Mouse (Mus musculus) testis, adult 2 months (tissue): ENCODE measurements at regions not wholly inside any gene's neighbourhood (a gene's known extent, or its start where the extent isn't known, plus 50 kb on each side); places are given as distances from the start of the nearest gene placed in this dataset.

Experiments
- CTCF ChIP-seq: fragments of 200-500 bp; IDR thresholded peaks from 2 replicates; pipeline ENCODE4 v1.5.1; 2012; ENCODE audit warnings: low read depth, mild to moderate bottlenecking, inconsistent platforms, low read length, moderate library complexity; ENCODE audit not compliant: control insufficient read depth, insufficient read depth, insufficient replicate concordance
- POLR2A ChIP-seq: fragments of 200-500 bp; IDR thresholded peaks from 2 replicates; pipeline ENCODE4 v1.6.1; 2012; ENCODE audit warnings: low read depth, mild to moderate bottlenecking, inconsistent platforms, low read length, moderate library complexity; ENCODE audit not compliant: control insufficient read depth

GRCm38 (mm10) chr12:65387042-65387441 is 161.7 kb downstream of the Wdr20rt start:
- TF ChIP-seq CTCF = no peak
- TF ChIP-seq POLR2A = no peak
